Mouse (Mus musculus) stomach, embryonic 15.5 days (tissue): ENCODE data around the gene Sohlh2. TPM values are rescaled to one million over a fixed set of nuclear protein-coding genes. Genes with fewer than 3 reads are reported as not detected.
"Not testable (repeated sequence)": the region's sequence is repeated elsewhere in the genome, so short reads cannot be mapped to it uniquely, and the experiment has no call there.

Experiments used
- ATAC-seq: fragments of 200-750 bp; cut with Nextera tagmentation; 2 replicates; pipeline ENCODE4 v1.8.0; 2017; ENCODE audit warnings: low read depth, moderate number of reproducible peaks, moderate TSS enrichment; ENCODE audit not compliant: insufficient read depth, low FRiP score
- H3K27ac ChIP-seq: fragments of 300-500 bp; sonication (generic); 2 replicates; pipeline ENCODE4 v1.5.1; 2015; ENCODE audit warnings: mild to moderate bottlenecking, inconsistent platforms
- H3K27me3 ChIP-seq: fragments of 300-500 bp; sonication (generic); replicated peaks from 2 replicates; pipeline ENCODE4 v1.6.1; 2015; ENCODE audit warnings: inconsistent platforms
- H3K36me3 ChIP-seq: fragments of 300-500 bp; sonication (generic); 2 replicates; pipeline ENCODE4 v1.6.1; 2015; ENCODE audit warnings: inconsistent platforms
- H3K4me1 ChIP-seq: fragments of 300-500 bp; sonication (generic); 2 replicates; pipeline ENCODE4 v1.6.1; 2015; ENCODE audit warnings: inconsistent platforms
- H3K4me2 ChIP-seq: fragments of 300-500 bp; sonication (generic); 2 replicates; pipeline ENCODE4 v1.6.1; 2015; ENCODE audit warnings: mild to moderate bottlenecking, inconsistent platforms
- H3K4me3 ChIP-seq: fragments of 300-500 bp; sonication (generic); replicated peaks from 2 replicates; pipeline ENCODE4 v1.5.1; 2015; ENCODE audit warnings: inconsistent platforms
- H3K9ac ChIP-seq: fragments of 300-500 bp; sonication (generic); 2 replicates; pipeline ENCODE4 v1.6.1; 2015; ENCODE audit warnings: inconsistent platforms
- H3K9me3 ChIP-seq: fragments of 300-500 bp; sonication (generic); 2 replicates; pipeline ENCODE4 v1.6.1; 2016; ENCODE audit warnings: inconsistent platforms
- WGBS: fragments of 180-500 bp; shearing (Covaris S2); methylation state at CpG from one replicate; pipeline ENCODE4 v1.1.7; 2015; 5-methylcytosine and 5-hydroxymethylcytosine counted together
- polyA plus RNA-seq: library from polyadenylated mRNA; unstranded; fragments of >200 nt; fragmentation: Nextera tagmentation; extraction: Ambion mirVana; gene quantifications from 2 replicates; pipeline ENCODE4 v1.2.1, GENCODE M21; 2015

Gene Sohlh2
- polyA plus RNA-seq, 1 experiment from 2014 or later: not detected

DNA sequence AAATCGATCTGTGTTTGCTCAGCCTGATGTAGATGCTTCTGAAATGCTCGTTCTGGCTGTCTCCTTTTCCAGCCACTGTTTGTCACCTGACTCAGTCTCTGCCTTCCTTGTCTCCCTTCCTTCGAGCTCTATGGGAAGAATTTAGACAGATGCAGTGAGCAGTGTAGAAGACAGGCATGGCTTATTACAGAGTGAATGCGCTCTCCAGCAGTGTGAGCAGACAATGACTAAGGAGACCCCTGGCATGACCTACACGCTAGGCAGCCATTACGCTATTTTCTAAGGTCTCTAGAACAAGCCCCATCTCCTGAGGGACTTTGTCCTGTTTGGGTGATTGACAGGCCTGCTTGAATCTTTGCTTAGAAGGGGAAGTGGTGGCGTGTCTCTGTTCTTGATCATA lies 20.7 kb upstream of the Sohlh2 start:
- Histone ChIP-seq H3K4me3 (no peak overlapping the region), H3K4me1 (no peaks in the 10 kb centered on the region), H3K27ac (no peak overlapping the region), H3K9ac (no peak overlapping the region), H3K27me3 (no peaks in the 10 kb centered on the region), H3K9me3 (no peaks in the 10 kb centered on the region), H3K36me3 (no peaks in the 10 kb centered on the region), H3K4me2 (no peak overlapping the region)
- 65% methylated on average over 7 of the region's 7 CpGs for WGBS
- no peak for ATAC-seq

- Histone ChIP-seq H3K4me2 (no peak overlapping the region), H3K27me3 (no peaks in the 10 kb centered on the region), H3K4me1 (no peaks in the 10 kb centered on the region), H3K4me3 (no peak overlapping the region), H3K36me3 (no peaks in the 10 kb centered on the region), H3K9ac (no peak overlapping the region), H3K27ac (no peak overlapping the region), H3K9me3 (no peaks in the 10 kb centered on the region)
- no peak for ATAC-seq
- 50% methylated on average over 4 of the region's 4 CpGs for WGBS
Measured at GRCm38 (mm10) chr3:55163510-55163909, 18.3 kb upstream of the Sohlh2 start.

DNA sequence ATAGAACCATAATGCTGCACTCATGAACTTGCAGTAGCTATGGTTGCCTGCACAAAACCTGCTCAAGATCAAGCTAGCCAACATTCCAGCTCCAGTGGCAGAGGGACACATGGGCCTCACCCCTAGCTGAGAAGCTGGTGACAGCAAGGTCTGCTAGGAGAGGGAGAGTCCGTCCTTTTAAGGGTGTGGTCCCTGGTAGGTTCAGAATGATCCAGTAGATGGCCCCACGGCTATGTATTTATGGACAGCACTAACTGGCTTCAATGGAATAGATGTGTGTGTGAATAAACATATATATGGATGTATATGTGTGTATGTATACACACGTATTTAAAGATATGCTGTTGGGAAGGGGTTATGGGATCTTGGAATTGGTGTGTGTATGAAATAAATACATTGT lies 9.3 kb upstream of the Sohlh2 start:
- 67% methylated on average over 3 of the region's 3 CpGs for WGBS
- Histone ChIP-seq H3K27me3 (no peaks in the 10 kb centered on the region), H3K9me3 (no peaks in the 10 kb centered on the region), H3K9ac (no peak overlapping the region), H3K4me1 (no peaks in the 10 kb centered on the region), H3K27ac (no peak overlapping the region), H3K36me3 (no peaks in the 10 kb centered on the region), H3K4me2 (no peak overlapping the region), H3K4me3 (no peak overlapping the region)
- ATAC-seq: no peak

DNA sequence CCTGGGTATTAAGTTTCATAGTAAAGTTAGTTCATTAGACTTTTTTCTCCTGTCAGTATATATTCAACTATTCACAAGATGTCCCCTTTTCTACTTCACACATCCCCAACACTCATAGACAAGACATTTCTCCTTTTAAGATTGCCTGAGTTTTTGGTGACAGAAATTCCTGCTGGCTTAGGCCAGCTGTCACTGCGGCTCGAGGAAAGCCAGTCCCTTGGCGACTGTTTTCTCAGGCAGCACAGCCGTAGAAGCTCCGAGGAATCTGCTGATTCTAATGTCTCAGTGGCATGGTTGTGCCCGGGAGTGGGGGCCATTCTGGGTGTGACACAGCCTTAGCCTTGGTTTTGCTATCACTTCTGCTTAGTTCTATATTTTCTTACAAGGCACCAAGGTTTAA lies 4.6 kb upstream of the Sohlh2 start:
- H3K27me3 ChIP-seq: no peaks in the 10 kb centered on the region
- no peaks in the 10 kb centered on the region for H3K4me1 ChIP-seq
- 37% methylated on average over 6 of the region's 6 CpGs for WGBS
- no peaks in the 10 kb centered on the region for H3K9me3 ChIP-seq
- H3K27ac ChIP-seq: no peak overlapping the region
- no peak overlapping the region for H3K9ac ChIP-seq
- no peaks in the 10 kb centered on the region for H3K36me3 ChIP-seq
- H3K4me3 ChIP-seq: no peak overlapping the region
- no peak overlapping the region for H3K4me2 ChIP-seq
- ATAC-seq: no peak

DNA sequence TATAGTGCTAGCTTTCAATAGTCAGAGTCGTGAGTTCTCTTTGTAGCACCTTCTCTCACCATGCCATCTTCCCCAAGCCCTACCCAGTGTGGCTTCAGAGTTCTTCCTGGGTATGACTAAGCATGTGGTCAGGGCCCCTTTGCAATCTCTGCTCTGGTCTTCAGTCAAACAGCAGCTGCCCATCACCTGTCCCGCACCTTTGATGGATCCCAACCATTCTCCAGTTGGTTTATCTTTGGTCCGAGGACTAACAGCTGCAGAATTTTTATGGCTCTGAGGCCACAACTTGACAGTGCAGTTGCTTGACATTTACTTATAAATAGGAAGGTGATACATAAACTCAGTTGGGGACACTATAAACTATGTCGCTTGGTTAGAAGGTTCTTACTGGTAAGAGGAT lies 9.8 kb downstream of the Sohlh2 start:
- Histone ChIP-seq H3K9ac (no peak overlapping the region), H3K36me3 (no peaks in the 10 kb centered on the region), H3K4me2 (no peak overlapping the region), H3K4me3 (no peak overlapping the region), H3K4me1 (no peaks in the 10 kb centered on the region), H3K27ac (no peak overlapping the region), H3K27me3 (no peaks in the 10 kb centered on the region), H3K9me3 (no peaks in the 10 kb centered on the region)
- 57% methylated on average over 4 of the region's 4 CpGs for WGBS
- no peak for ATAC-seq

DNA sequence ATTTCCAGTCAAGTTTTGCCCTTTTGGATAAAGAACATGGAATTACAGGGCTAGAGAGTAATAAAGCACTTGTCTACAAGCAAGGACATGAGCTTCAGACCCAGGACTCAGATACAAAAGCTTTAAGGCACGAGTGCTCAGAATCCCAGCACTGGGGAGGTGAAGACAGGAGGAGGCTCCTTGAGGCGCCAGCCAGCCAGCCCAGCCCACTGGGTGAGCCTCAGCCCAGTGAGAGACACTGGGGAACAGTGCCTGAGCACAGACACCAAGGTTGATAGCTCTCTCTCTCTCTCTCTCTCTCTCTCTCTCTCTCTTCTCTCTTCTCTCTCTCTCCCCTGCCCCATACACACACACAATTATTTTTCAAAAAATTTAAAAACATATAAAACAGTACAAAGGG lies 11.5 kb downstream of the Sohlh2 start:
- no peaks in the 10 kb centered on the region for H3K4me1 ChIP-seq
- no peaks in the 10 kb centered on the region for H3K9me3 ChIP-seq
- H3K4me2 ChIP-seq: no peak overlapping the region
- H3K27ac ChIP-seq: no peak overlapping the region
- no peaks in the 10 kb centered on the region for H3K36me3 ChIP-seq
- WGBS: 58% methylated on average over 2 of the region's 2 CpGs
- no peak overlapping the region for H3K9ac ChIP-seq
- no peak overlapping the region for H3K4me3 ChIP-seq
- no peaks in the 10 kb centered on the region for H3K27me3 ChIP-seq
- no peak for ATAC-seq

DNA sequence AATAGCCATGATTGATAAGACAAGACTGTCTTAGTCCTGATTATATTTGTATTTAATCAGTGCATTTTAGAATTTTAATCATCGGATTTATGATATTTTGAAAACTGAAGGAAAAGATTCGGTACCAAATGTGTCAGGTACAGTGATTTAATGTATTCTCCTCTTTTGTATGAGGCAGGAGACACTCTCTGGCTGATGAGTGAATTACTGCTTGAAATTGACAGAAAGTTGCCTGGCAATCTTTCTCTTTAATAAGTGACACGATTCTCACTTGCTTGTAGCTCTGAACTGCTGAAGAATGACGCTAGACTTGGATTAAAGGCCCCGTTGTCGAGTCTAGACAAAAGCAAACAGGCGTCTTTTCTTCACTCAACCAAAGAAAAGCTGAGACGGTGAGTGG lies 13.0 kb downstream of the Sohlh2 start:
- no peaks in the 10 kb centered on the region for H3K9me3 ChIP-seq
- no peak for ATAC-seq
- no peaks in the 10 kb centered on the region for H3K36me3 ChIP-seq
- no peak overlapping the region for H3K9ac ChIP-seq
- H3K4me2 ChIP-seq: no peak overlapping the region
- 72% methylated on average over 8 of the region's 8 CpGs for WGBS
- no peaks in the 10 kb centered on the region for H3K27me3 ChIP-seq
- no peak overlapping the region for H3K27ac ChIP-seq
- no peak overlapping the region for H3K4me3 ChIP-seq
- no peaks in the 10 kb centered on the region for H3K4me1 ChIP-seq

DNA sequence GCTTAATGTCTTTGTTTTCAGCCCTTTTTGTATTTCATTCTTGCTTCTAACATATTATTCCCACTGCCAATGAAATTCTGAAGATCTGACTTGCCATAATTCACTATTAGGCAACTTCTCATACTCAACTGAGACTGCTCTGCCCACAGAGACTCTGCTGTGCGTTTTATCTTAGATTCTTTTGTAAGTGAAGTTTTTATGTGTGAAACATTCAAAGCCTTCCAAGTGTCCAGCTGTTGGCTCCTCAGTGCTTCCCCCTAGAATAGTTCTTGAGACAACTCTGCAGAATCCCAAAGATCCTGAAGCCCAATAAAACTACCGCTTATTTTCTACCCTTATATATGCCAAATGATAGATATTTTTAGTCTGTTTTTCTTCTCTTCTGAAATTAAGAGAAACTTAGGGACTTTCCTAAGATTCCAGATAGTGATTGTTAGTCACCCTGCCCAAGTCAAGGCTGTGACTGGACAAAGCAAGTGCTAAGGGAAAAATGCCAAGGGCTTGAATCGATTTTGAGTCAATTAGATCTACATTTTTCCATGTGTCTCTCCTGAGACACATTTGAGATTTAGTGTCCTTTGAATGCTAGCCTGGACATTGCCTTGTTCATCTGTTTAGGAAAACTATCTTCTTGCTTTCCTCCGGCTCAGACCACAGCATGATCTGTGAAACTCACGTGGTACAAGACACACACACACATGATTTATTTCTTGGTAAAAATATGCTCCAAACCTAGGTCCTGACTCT lies 13.9 kb downstream of the Sohlh2 start:
- no peaks in the 10 kb centered on the region for H3K27me3 ChIP-seq
- H3K4me2 ChIP-seq: no peak overlapping the region
- no peaks in the 10 kb centered on the region for H3K36me3 ChIP-seq
- H3K27ac ChIP-seq: no peak overlapping the region
- no peaks in the 10 kb centered on the region for H3K4me1 ChIP-seq
- H3K9me3 ChIP-seq: no peaks in the 10 kb centered on the region
- no peak overlapping the region for H3K4me3 ChIP-seq
- no peak overlapping the region for H3K9ac ChIP-seq
- 67% methylated on average over 5 of the region's 5 CpGs for WGBS
- no peak for ATAC-seq

DNA sequence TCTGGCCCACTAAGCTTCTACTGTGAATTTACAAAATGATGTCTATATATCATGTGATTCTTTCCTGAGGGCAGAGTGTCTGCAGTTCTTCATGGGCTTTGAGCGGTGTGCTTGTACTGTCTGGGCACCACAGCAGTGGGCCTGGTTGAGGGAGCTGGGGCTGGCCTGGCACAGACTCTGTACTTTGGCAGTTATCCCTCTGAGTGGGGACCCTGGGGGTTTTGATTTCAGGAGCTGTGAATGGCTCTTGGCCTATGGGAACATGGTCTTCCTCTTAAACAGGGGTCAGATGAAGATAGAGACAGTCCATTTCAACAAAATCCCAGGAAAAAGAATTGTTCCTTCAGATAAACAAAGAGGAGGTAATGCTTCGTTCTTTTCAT lies 14.5 kb downstream of the Sohlh2 start:
- Histone ChIP-seq H3K4me1 (no peaks in the 10 kb centered on the region), H3K9ac (no peak overlapping the region), H3K27ac (no peak overlapping the region), H3K4me2 (no peak overlapping the region), H3K4me3 (no peak overlapping the region), H3K9me3 (no peaks in the 10 kb centered on the region), H3K27me3 (no peaks in the 10 kb centered on the region), H3K36me3 (no peaks in the 10 kb centered on the region)
- WGBS: 74% methylated on average over 2 of the region's 2 CpGs
- ATAC-seq: no peak

- not testable (repeated sequence) for H3K4me3 ChIP-seq, H3K4me1 ChIP-seq, H3K9ac ChIP-seq, H3K9me3 ChIP-seq, H3K27ac ChIP-seq, H3K4me2 ChIP-seq, H3K36me3 ChIP-seq, ATAC-seq, H3K27me3 ChIP-seq
- 95% methylated on average over 11 of the region's 11 CpGs for WGBS
Measured at GRCm38 (mm10) chr3:55203621-55204020, 21.8 kb downstream of the Sohlh2 start.

DNA sequence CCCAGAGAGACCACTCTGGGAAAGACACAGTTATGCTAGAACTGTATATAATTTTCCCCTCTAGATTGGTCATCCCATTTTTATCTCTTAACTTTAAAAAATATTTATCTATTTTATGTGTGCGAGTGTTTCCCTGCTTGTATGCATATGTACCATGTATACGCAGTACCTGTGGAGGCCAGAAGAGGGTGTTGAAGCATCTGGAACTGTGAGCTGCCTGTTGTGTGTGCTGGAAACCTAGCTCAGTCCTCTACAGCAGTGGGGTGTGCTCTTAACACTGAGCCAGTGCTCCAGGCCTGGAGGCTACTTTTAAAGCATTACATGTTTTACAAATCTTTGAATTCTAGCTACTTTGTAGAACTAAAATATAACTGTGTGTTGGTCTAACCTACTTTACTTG lies 24.6 kb downstream of the Sohlh2 start:
- whole genome bisulfite sequencing: 92% methylated on average over 2 of the region's 2 CpGs

GRCm38 (mm10) chr3:55207665-55208064 lies 25.8 kb downstream of the Sohlh2 start:
- Histone ChIP-seq H3K9ac (no peak overlapping the region), H3K36me3 (no peaks in the 10 kb centered on the region), H3K4me2 (no peak overlapping the region), H3K4me1 (no peaks in the 10 kb centered on the region), H3K4me3 (no peak overlapping the region), H3K27ac (no peak overlapping the region), H3K9me3 (no peaks in the 10 kb centered on the region), H3K27me3 (no peaks in the 10 kb centered on the region)
- WGBS: 82% methylated on average over 6 of the region's 6 CpGs
- no peak for ATAC-seq

More for the DNA sequence above, 24.6 kb downstream of the Sohlh2 start:
- ATAC-seq: no peak
- H3K27ac ChIP-seq: no peak overlapping the region
- H3K4me1 ChIP-seq: no peaks in the 10 kb centered on the region
- H3K9ac ChIP-seq: no peak overlapping the region
- no peaks in the 10 kb centered on the region for H3K9me3 ChIP-seq
- H3K4me2 ChIP-seq: no peak overlapping the region
- no peak overlapping the region for H3K4me3 ChIP-seq
- no peaks in the 10 kb centered on the region for H3K36me3 ChIP-seq
- no peaks in the 10 kb centered on the region for H3K27me3 ChIP-seq

DNA sequence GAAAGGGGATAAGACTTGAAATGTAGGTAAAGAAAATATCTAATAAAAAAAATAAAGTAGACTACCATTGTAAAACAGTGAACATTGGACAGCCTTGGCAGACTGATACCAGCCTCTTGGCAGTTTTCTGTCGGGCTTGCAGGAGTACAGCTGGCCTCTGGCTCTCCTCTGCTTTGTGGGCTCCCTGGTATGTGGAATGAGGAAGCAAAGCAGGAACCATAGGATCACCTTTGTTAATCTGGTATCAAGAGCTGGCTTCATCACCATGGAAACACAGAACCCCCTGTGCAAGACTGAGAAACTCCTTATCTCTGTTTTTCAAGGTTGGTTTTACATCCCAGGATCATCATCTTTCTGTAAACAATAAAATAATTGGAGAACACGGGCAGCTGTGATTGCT lies 30.4 kb downstream of the Sohlh2 start:
- Histone ChIP-seq H3K4me1 (no peaks in the 10 kb centered on the region), H3K27me3 (no peaks in the 10 kb centered on the region), H3K4me3 (no peak overlapping the region), H3K27ac (no peak overlapping the region), H3K36me3 (no peaks in the 10 kb centered on the region), H3K9ac (no peak overlapping the region), H3K9me3 (no peaks in the 10 kb centered on the region), H3K4me2 (no peak overlapping the region)
- 23% methylated on average over 2 of the region's 2 CpGs for WGBS
- no peak for ATAC-seq
